Mouse (Mus musculus) spleen, postnatal 36 days (tissue): ENCODE measurements at regions not wholly inside any gene's neighbourhood (a gene's known extent, or its start where the extent isn't known, plus 50 kb on each side); places are given as distances from the start of the nearest gene placed in this dataset.

Experiments
- DNase-seq, 2 experiments: peaks; one replicate each; pipeline ENCODE4 v3.0.0; 2022; ENCODE audit warnings: low spot score in 2 of 2, mixed read lengths in 1 of 2

DNA sequence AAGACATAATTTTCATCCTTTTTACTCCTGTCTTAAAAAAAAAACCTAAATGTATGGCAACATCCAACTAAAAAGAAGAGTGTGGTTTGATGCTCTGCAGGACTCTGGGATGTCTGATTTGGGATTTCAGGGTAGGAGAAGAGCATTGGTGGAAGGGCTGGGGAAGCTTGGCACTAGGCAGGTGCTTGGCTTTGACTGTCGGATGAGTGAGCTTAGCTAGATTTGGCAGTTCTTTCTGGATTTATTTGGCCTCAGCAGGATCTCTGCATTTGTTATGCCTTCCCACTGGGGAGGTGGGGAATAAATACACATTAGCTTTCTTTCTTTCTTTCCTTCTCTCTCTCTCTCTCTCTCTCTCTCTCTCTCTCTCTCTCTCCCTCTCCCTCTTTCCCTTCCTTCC lies 118.1 kb upstream of the Auts2 start:
- DNase-seq, result no peak

DNA sequence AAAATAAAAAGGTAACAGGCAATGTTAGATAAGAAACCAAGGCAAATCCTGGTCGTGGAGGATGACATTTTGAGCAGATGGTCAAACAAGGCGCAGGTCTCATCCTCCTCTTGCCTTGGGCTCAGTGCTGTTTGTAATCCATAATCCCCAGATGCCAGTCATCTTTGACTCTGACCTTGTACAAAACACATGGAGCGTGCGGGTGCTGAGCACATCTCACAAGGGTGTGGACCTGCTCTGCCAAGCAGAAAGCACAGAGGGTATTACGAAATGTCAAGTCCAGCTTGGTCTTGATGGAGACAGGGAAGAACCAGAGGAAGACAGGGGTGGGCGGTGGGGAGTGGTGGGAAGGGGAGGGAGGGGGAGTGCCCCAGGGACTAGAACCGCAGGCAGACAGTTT lies 116.9 kb upstream of the Auts2 start:
- DNase-seq, result no peak

DNA sequence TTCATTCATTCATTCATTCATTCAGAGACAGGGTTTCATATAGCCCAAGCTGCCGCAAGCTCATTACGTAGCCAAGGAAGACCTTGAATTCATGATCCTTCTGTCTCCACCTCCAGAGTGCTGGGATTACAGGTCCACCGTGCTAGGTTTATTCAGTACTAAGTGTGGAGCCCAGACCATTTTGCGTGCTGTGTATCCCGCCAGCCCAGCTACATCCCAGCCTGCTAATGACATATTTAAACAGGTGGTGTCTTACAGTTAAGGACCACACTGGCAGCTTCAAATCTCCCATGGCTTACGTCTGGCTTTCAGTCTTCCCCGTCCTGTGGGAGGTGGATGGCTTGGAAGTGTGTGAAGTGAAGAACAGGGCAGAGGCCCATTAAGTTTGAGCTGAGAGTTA lies 111.2 kb upstream of the Auts2 start:
- DNase-seq, result no peak

DNA sequence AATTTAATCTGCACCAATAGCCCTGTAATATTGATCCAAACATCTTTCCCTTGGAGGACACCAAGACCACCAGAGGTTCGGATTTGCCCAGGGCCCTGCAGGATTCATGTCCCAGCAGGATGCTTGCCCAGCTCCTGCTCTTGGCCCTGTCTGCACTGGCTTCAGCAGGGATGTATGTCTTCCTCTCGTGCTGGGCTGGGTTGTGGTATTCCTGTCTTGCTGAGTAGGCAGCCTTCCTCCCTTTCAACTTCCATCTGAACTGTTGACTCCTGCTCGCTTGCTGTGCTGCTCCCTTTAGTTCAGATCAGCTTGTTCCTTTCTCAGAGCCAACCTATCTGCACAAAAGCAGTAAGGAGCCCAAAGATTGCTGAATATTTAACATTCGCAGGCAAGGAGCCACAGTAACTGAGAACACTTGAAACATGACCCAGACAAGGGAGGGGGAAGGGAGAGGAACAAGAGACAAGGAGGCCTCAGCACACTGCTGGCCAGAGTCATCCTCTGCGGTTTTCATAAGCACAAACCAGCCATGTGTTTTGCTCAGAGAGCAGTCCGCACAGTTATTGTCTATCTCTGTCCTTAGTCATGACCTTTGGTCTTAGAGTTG lies 110.7 kb upstream of the Auts2 start:
- DNase-seq, result no peak

DNA sequence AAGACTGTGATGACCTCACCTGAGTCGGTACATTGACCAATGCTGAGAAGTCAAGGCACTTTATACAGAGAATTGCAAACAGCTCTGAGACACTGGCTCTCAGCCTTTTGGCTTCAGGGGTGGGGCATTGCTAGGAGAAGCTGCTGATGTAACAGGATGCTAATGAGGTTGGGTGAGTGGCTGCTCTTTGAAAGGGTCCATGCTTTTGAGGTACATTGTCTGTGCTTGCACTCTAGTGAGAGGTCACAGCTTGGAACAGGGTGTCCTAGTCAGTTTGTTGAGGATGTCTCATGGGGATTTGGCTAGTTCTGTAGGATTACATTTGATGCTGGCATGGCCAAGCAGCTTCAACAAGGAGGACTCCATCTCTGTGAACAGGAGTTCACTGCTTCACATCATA lies 109.1 kb upstream of the Auts2 start:
- no peak for DNase-seq

DNA sequence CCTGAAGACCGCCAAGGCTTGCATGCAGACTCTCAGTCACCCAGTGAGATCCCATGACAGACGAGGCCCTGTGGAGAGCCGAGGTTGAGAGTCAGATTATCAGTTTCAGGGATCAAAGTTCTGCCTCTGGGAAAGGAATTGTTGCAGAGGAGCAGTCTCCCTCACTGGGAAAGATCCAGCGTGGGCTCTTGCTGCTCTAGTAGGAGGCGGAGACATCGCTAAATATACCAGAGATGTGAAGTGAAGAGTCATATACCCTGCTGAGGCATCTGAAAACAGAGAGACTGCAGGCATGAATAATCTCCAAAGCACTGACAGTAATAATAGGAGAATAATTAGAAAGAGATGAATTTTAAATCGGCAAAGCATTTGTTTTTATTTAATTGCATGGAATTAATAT lies 106.6 kb upstream of the Auts2 start:
- no peak for DNase-seq

DNA sequence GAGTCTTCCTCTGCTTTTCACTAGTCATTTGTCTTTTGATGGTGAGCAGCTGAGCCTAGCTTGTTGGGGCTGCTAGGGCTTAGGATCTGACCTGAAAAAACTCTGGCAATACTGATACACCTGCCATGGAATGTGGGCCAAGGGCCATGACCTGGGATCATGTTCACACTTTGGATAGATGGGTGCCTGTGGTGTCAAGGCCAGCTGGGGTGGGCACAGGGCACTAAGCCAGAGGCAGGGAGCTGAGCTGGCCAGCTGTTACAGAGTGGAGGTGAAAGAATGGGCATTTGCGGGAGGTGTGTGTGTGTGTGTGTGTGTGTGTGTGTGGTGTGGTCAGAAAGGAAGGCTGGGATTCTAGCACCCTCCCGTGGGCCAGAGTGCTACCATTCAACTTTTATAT lies 105.6 kb upstream of the Auts2 start:
- DNase-seq, result no peak

DNA sequence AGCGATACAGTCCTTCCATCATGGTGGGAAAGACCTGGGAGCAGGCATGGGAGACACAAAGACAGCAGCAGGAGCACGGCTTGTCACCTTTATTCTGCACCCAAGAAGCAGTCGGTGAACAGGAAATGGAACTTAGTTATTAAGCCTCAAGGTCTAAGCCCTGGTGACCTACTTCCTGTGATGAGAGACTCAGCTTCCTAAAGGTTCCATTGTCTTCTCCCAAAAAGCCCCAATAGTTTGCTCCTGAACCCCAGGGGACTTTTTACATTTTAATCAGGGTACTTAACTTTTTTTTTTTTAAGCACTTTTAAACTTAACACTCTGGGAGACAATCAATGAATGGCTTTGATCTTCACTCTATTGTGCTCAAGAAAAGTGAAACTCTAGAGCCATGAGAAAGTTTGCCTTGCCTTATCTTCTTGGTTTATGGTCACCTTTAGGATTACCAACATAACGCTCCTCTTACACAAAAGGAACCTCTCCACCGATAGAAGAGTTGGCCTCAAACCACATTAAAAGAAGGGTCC lies 101.6 kb upstream of the Auts2 start:
- no peak for DNase-seq

DNA sequence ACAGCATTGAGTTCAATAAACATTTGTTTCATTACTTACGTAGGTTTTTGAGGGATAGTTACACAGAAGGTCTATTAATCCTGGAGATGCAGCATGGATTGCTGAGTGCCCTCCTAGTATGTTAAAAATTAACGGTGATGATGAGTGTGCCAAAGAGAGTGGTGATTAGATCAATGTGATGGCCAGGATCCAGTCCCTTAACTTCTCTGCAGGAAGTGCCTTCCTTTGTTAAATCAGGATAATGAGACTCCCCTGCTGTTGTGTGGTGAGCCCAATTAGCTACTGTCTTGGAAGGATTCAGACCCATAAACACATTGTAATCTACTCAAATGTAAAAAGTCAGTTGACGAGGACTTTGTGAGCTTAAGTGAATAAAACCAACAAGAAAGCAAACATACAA lies 100.1 kb upstream of the Auts2 start:
- no peak for DNase-seq

DNA sequence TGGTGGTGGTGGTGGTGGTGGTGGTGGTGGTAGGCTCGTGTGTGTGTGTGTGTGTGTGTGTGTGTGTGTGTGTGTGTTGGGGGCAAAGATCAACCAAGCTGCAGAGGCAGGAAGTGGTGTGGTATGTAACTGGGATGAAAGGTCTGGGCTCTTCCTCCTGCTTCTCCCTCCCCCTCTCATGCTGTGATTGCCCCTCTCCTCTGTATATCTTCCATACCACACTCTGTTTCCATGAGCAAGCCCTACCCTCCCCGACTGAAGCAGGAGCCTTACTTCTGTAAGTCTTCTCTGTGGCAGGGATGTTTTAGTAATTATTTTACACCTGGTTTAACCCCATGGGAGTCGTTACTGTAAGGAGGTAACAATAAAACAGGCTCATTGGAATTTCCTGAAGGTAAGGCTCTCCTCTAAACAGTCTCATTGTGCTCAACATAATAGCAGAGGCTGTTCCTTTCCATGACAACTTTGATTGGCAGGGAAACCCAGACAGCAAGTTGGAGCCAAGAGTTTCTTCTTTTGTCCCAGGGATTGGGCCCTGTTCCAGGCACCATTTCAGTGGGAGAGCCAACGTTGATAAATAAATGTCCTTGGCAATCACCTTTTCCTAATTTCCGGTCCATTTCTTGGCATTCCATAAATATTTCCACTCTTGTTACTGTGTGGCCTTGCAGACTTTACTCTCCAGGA lies 90.2 kb upstream of the Auts2 start:
- no peak for DNase-seq

DNA sequence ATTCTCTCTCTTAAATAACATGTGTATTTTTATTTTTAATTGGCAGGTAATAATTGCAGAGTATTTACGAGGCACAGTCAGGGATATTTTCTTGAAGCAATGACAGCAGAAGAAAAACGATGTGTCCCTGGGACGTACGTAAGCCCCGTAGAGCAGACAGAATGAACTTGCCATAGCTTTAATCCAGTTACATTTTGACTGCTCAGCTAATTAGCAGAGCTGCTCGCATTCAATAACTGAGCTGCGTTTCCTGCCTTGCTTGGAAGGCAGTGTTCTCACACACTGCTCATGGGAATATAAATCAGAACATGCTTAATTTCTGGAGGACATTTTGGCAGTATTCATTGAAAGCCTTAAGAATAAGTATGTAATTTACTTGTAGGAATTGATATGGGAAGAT lies 78.6 kb upstream of the Auts2 start:
- DNase-seq, result no peak

DNA sequence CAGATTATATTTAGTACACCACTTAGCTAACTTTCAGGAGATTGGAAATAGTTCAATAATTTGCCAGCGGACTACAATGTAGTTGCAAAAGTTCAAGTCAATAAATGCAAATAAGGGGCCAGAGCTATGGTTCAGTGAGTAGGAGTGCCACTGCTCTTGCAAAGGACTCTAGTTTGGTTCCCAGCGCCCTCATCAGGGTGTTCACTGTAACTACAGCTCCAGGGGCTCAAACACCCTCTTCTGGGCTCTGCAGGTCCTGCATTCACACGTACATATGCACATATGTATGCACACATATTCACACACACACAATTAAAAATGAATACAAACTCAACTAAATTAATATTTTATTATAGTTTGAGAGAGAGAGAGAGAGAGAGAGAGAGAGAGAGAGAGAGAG lies 74.1 kb upstream of the Auts2 start:
- DNase-seq, result no peak

DNA sequence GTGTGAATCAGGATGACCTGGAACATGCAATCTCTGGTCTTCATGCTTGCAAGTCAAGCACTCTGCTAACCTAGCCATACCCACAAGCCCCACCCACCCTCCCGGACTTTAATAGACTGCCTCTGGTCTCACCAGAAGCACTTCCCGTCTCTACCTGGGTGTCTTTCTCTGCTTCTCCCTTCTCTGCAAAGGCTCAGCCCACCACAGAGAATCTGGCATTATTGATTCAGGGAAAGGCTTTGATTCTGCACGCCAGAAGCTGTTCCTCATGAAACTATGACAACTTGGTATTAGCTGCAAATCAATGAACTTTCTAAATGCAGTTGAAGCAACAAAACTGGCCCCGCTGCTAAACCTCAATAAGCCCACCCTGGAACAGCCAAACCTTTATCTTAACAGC lies 66.1 kb upstream of the Auts2 start:
- no peak for DNase-seq

DNA sequence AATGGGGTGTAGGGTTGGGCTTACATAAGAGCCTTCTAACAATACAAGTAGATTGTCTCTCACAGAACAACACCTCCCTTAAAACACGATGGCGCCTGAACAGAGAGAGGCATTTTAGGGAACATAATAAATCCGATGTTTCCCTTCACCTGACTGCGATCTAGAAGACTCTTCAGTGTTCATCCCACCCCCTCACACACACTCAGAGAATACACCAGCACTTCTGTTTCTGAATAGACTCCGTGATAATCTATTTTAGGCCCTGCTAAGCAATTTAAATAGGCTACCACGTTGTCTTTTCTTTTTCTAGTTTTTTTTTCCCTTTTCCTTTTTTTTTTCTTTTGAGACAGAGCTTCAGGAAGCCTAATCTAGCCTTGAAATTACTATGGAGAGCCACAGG lies 63.1 kb upstream of the Auts2 start:
- no peak for DNase-seq

DNA sequence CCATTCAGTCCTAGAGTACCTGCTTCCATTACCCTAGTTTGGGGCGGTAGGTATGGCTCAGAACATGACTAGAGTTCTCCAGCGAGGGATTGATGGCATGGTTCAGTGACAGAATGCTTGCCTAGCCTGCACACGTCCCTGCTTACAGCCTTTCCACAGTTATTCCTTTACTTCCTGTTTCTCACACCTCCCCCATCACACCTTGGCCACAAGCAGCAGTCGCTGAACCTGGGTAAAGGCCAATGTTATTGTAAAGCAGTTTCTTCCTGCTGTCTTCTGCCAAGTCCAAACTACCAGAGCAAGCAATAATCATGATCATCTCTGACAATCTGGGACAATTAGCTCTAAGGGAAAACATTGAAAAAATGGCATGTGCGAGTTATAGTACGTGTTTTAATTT lies 51.7 kb upstream of the Auts2 start:
- no peak for DNase-seq
